Mouse (Mus musculus) bone marrow macrophage, adult 2 months (primary cell): ENCODE data around the gene Abt1.

Source experiments
- CTCF ChIP-seq: IDR thresholded peaks from 2 replicates; pipeline ENCODE4 v1.5.1; 2012; ENCODE audit warnings: low read depth, mild to moderate bottlenecking, low read length, moderate library complexity
- POLR2A ChIP-seq: IDR thresholded peaks from 2 replicates; pipeline ENCODE4 v1.6.1; 2012; ENCODE audit warnings: mild to moderate bottlenecking, low read depth, low read length, borderline replicate concordance

DNA sequence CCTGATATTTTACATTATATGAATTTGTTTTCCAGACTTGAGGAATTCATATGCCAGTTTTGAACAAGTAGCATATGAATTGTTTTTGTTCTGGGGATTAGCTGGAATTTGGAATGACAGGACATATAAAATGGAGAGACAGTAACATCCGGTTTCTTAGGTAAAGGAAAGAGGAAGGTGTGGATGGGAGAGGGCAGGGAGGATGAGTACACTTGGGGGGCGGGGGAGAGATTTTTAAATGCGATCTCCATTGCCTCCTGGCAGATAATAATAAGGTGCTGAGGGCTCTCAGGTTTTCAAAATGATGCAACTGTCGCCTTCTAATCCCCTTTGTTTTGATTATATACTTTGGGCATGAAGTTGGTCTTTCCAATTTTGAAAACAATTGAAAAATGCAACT is 11.6 kb upstream of the Abt1 start:
- TF ChIP-seq CTCF (no peak), POLR2A (no peak)
